ENCODE assay signal across 25 mouse cellular contexts in the genomic region with DNA sequence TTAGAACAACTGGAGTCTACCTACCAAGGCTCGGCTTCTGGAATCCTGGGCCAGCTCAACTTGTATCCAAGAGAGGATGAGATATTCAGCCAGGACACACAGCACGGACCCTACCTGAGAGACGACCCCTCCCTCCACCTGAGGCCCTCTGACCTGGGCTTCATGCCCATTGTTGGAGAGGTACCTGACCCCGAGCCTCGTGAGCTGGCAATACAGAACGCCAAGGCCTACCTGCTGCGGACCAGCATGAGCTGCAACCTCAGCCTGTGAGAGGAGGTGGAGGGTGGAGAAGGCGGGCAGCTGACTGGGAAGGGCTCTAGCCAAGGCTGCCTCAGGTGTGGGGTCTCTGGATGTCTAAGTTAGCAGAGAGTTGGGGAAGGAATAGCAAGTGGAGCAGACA. TPM values are rescaled to one million over a fixed set of nuclear protein-coding genes. Genes with fewer than 3 reads are reported as not detected.
DNase-seq lines count a peak whose midpoint lies in the region; ATAC-seq and TF ChIP-seq lines count a peak whose summit lies in the region.
"Had no signal": no experiment of that assay in that cellular context is flagged by ENCODE, and none has a peak within 500 bp of the region (broad histone marks: within the 10 kb centered on the region; RNA-seq: fewer than 3 reads in every experiment).

No protein-coding gene starts in this region.

- H3K27me3 ChIP-seq in embryonic facial prominence, embryonic 13.5 days: no peaks in the 10 kb centered on the region
- H3K27me3 ChIP-seq in embryonic facial prominence, embryonic 10.5 days (replicated peaks; ENCODE audit: low read depth, poor library complexity, severe bottlenecking): no peaks in the 10 kb centered on the region
- H3K27me3 ChIP-seq in hindbrain, embryonic 11.5 days (ENCODE audit: control insufficient read depth, insufficient read depth, low read length): no peaks in the 10 kb centered on the region
- H3K27me3 ChIP-seq in hindbrain, embryonic 14.5 days (ENCODE audit: control insufficient read depth, insufficient read depth, low read length): no peaks in the 10 kb centered on the region
- H3K27me3 ChIP-seq in midbrain, embryonic 12.5 days: no peaks in the 10 kb centered on the region
- no peaks in the 10 kb centered on the region for H3K27me3 ChIP-seq in midbrain, embryonic 10.5 days (ENCODE audit: low read depth, poor library complexity, severe bottlenecking)
- 0 out of 2 replicates have a peak, but pooled peaks cover 2% of the 10 kb centered on the region for H3K27me3 ChIP-seq in E14TG2a.4 (ENCODE audit: insufficient read depth, low read length)
- H3K27me3 ChIP-seq: embryonic facial prominence, embryonic 12.5 days; heart, embryonic 12.5 days; hindbrain, embryonic 15.5 days had no signal

- no peak for ATAC-seq in embryonic facial prominence, embryonic 13.5 days (ENCODE audit: insufficient number of reproducible peaks, insufficient read depth, low FRiP score, low TSS enrichment, low read depth)
- peak; percentile 2; the same call in 1 of the 2 replicates for ATAC-seq in hindbrain, embryonic 11.5 days (ENCODE audit: low FRiP score)
- ATAC-seq in hindbrain, embryonic 14.5 days (ENCODE audit: low FRiP score): no peak
- 0 out of 2 replicates have a peak, but pooled peaks have one; percentile 5 for ATAC-seq in midbrain, embryonic 12.5 days (ENCODE audit: low FRiP score, low read depth)
- ATAC-seq: CD4-positive, CD25-positive, alpha-beta regulatory T cell, adult 4 months had no signal

- H3K27ac ChIP-seq in embryonic facial prominence, embryonic 13.5 days: no peak overlapping the region
- H3K27ac ChIP-seq in embryonic facial prominence, embryonic 10.5 days (replicated peaks): no peak overlapping the region
- no peak overlapping the region for H3K27ac ChIP-seq in hindbrain, embryonic 11.5 days (ENCODE audit: low read depth, low read length)
- no peak overlapping the region for H3K27ac ChIP-seq in hindbrain, embryonic 14.5 days
- H3K27ac ChIP-seq in midbrain, embryonic 12.5 days (replicated peaks): no peak overlapping the region
- H3K27ac ChIP-seq in midbrain, embryonic 10.5 days (replicated peaks): no peak overlapping the region
- H3K27ac ChIP-seq: embryonic facial prominence, embryonic 12.5 days had no signal

- no peak for DNase-seq in embryonic facial prominence, embryonic 10.5 days (ENCODE audit: low spot score)
- no peak for DNase-seq in hindbrain, embryonic 11.5 days (ENCODE audit: low spot score)
- DNase-seq in hindbrain, embryonic 14.5 days (ENCODE audit: low spot score): no peak
- DNase-seq in midbrain, embryonic 10.5 days (ENCODE audit: low spot score): no peak
- no peak for DNase-seq in gastrocnemius, postnatal 14 days
- DNase-seq: adrenal gland, postnatal 10 days; B cell, adult 2 months; cerebellum, adult 8-10 months; gastrocnemius, postnatal 10 days; heart, postnatal 36 days had no signal

- intact Hi-C loops in gastrocnemius, postnatal 14 days (cut with DNase I; ENCODE audit: low total_unique reads): no loop called here

- H3K9ac ChIP-seq in embryonic facial prominence, embryonic 13.5 days: peak overlapping the region; percentile 53; the same call in 1 of the 2 replicates
- no peak overlapping the region for H3K9ac ChIP-seq in hindbrain, embryonic 11.5 days (ENCODE audit: low read depth, low read length)
- no peak overlapping the region for H3K9ac ChIP-seq in hindbrain, embryonic 14.5 days
- no peak overlapping the region for H3K9ac ChIP-seq in midbrain, embryonic 12.5 days (replicated peaks)
- H3K9ac ChIP-seq: embryonic facial prominence, embryonic 12.5 days had no signal

- H3K36me3 ChIP-seq in embryonic facial prominence, embryonic 13.5 days: peaks cover 44% of the 10 kb centered on the region
- peaks cover 67% of the 10 kb centered on the region for H3K36me3 ChIP-seq in embryonic facial prominence, embryonic 10.5 days (replicated peaks)
- H3K36me3 ChIP-seq in hindbrain, embryonic 11.5 days (ENCODE audit: control insufficient read depth, insufficient read depth, low read length): peaks cover 7% of the 10 kb centered on the region; the same call in 1 of the 2 replicates
- peaks cover 26% of the 10 kb centered on the region for H3K36me3 ChIP-seq in hindbrain, embryonic 14.5 days (replicated peaks; ENCODE audit: control insufficient read depth, insufficient read depth)
- H3K36me3 ChIP-seq in midbrain, embryonic 12.5 days: peaks cover 32% of the 10 kb centered on the region
- peaks cover 57% of the 10 kb centered on the region for H3K36me3 ChIP-seq in midbrain, embryonic 10.5 days
- H3K36me3 ChIP-seq in E14TG2a.4 (ENCODE audit: insufficient read depth, low read length): peaks cover 50% of the 10 kb centered on the region

- peak overlapping the region; percentile 50; the same call in 1 of the 2 replicates for H3K4me2 ChIP-seq in embryonic facial prominence, embryonic 13.5 days
- no peak overlapping the region for H3K4me2 ChIP-seq in hindbrain, embryonic 11.5 days (replicated peaks; ENCODE audit: low read depth, low read length)
- no peak overlapping the region for H3K4me2 ChIP-seq in hindbrain, embryonic 14.5 days (replicated peaks)
- no peak overlapping the region for H3K4me2 ChIP-seq in midbrain, embryonic 12.5 days (replicated peaks)

- 94% methylated on average over 8 of the region's 8 CpGs for WGBS in embryonic facial prominence, embryonic 13.5 days
- 91% methylated on average over 8 of the region's 8 CpGs for WGBS in embryonic facial prominence, embryonic 10.5 days
- 91% methylated on average over 8 of the region's 8 CpGs for WGBS in hindbrain, embryonic 11.5 days
- 93% methylated on average over 8 of the region's 8 CpGs for WGBS in hindbrain, embryonic 14.5 days
- 96% methylated on average over 8 of the region's 8 CpGs for WGBS in midbrain, embryonic 12.5 days
- 90% methylated on average over 8 of the region's 8 CpGs for WGBS in midbrain, embryonic 10.5 days

- H3K4me3 ChIP-seq in embryonic facial prominence, embryonic 13.5 days: no peak overlapping the region
- no peak overlapping the region for H3K4me3 ChIP-seq in embryonic facial prominence, embryonic 10.5 days
- no peak overlapping the region for H3K4me3 ChIP-seq in hindbrain, embryonic 11.5 days (ENCODE audit: low read depth, low read length)
- H3K4me3 ChIP-seq in hindbrain, embryonic 14.5 days (replicated peaks; ENCODE audit: low read length): no peak overlapping the region
- no peak overlapping the region for H3K4me3 ChIP-seq in midbrain, embryonic 12.5 days
- H3K4me3 ChIP-seq in midbrain, embryonic 10.5 days: no peak overlapping the region
- H3K4me3 ChIP-seq in E14TG2a.4 (replicated peaks; ENCODE audit: low read length): peak overlapping the region; percentile 21; the same call in 1 of the 2 replicates

- no peaks in the 10 kb centered on the region for H3K9me3 ChIP-seq in embryonic facial prominence, embryonic 13.5 days
- H3K9me3 ChIP-seq in embryonic facial prominence, embryonic 10.5 days: no peaks in the 10 kb centered on the region
- no peaks in the 10 kb centered on the region for H3K9me3 ChIP-seq in hindbrain, embryonic 11.5 days (ENCODE audit: control insufficient read depth, low read length)
- H3K9me3 ChIP-seq in hindbrain, embryonic 14.5 days (ENCODE audit: control insufficient read depth, low read length): no peaks in the 10 kb centered on the region
- H3K9me3 ChIP-seq in midbrain, embryonic 12.5 days: no peaks in the 10 kb centered on the region
- no peaks in the 10 kb centered on the region for H3K9me3 ChIP-seq in midbrain, embryonic 10.5 days (replicated peaks)
- no peaks in the 10 kb centered on the region for H3K9me3 ChIP-seq in E14TG2a.4 (ENCODE audit: low read length)
- H3K9me3 ChIP-seq: embryonic facial prominence, embryonic 12.5 days; hindbrain, embryonic 15.5 days had no signal

- no peak for TF ChIP-seq CTCF in E14TG2a.4 (conservative IDR thresholded peaks at IDR 0.05; ENCODE audit: low read length)

- peaks cover 10% of the 10 kb centered on the region for H3K4me1 ChIP-seq in embryonic facial prominence, embryonic 13.5 days
- H3K4me1 ChIP-seq in embryonic facial prominence, embryonic 10.5 days: peaks cover 13% of the 10 kb centered on the region
- no peaks in the 10 kb centered on the region for H3K4me1 ChIP-seq in hindbrain, embryonic 11.5 days (replicated peaks; ENCODE audit: control insufficient read depth, insufficient read depth, low read length)
- no peaks in the 10 kb centered on the region for H3K4me1 ChIP-seq in hindbrain, embryonic 14.5 days (replicated peaks; ENCODE audit: control insufficient read depth, insufficient read depth, low read length)
- H3K4me1 ChIP-seq in midbrain, embryonic 12.5 days: peaks cover 12% of the 10 kb centered on the region
- H3K4me1 ChIP-seq in midbrain, embryonic 10.5 days: peaks cover 16% of the 10 kb centered on the region
- H3K4me1 ChIP-seq in E14TG2a.4 (replicated peaks; ENCODE audit: low read depth, low read length): peaks cover 43% of the 10 kb centered on the region

RNA-seq across cellular contexts. Expression of gene Rsph6a, which starts 0.6 kb away (rescaled TPM):
- not detected in 2 replicates for polyA plus RNA-seq in embryonic facial prominence, embryonic 13.5 days (2015; fragmentation: Nextera tagmentation; extraction: Ambion mirVana)
- polyA plus RNA-seq in embryonic facial prominence, embryonic 10.5 days (2016; fragmentation: Nextera tagmentation; extraction: Ambion mirVana): not detected in 2 replicates
- polyA plus RNA-seq in hindbrain, embryonic 11.5 days (2014; fragmentation: Nextera tagmentation; extraction: Ambion mirVana): not detected in 2 replicates
- 0.27 and 0.43 TPM in 2 replicates for polyA plus RNA-seq in hindbrain, embryonic 14.5 days (2014; fragmentation: Nextera tagmentation; extraction: Ambion mirVana)
- not detected in 2 replicates for polyA plus RNA-seq in midbrain, embryonic 12.5 days (2016; fragmentation: Nextera tagmentation; extraction: Ambion mirVana)
- not detected in 2 replicates for polyA plus RNA-seq in midbrain, embryonic 10.5 days (2016; fragmentation: Nextera tagmentation; extraction: Ambion mirVana)
- total RNA-seq in gastrocnemius, postnatal 14 days (2021): not detected
- total RNA-seq: adrenal gland, postnatal 10 days; adrenal gland, postnatal 4 days; common myeloid progenitor, adult 5-6 weeks; gastrocnemius, postnatal 10 days; heart, adult 8-10 months; heart, postnatal 36 days had no signal
- polyA plus RNA-seq: CD4-positive, CD25-positive, alpha-beta regulatory T cell, adult 4 months; embryonic facial prominence, embryonic 12.5 days; heart, embryonic 12.5 days; heart, embryonic 16.5 days had no signal

RNA-seq across cellular contexts. Expression of gene Dmwd, which starts 20.9 kb away (rescaled TPM):
- 16.4 and 17.6 TPM in 2 replicates for polyA plus RNA-seq in embryonic facial prominence, embryonic 13.5 days (2015; fragmentation: Nextera tagmentation; extraction: Ambion mirVana)
- 16.8 and 18.0 TPM in 2 replicates for polyA plus RNA-seq in embryonic facial prominence, embryonic 10.5 days (2016; fragmentation: Nextera tagmentation; extraction: Ambion mirVana)
- 18.3 and 20.2 TPM in 2 replicates for polyA plus RNA-seq in hindbrain, embryonic 11.5 days (2014; fragmentation: Nextera tagmentation; extraction: Ambion mirVana)
- 32.0 and 35.0 TPM in 2 replicates for polyA plus RNA-seq in hindbrain, embryonic 14.5 days (2014; fragmentation: Nextera tagmentation; extraction: Ambion mirVana)
- polyA plus RNA-seq in midbrain, embryonic 12.5 days (2016; fragmentation: Nextera tagmentation; extraction: Ambion mirVana): 20.8 and 21.0 TPM in 2 replicates
- polyA plus RNA-seq in midbrain, embryonic 10.5 days (2016; fragmentation: Nextera tagmentation; extraction: Ambion mirVana): 17.3 and 18.0 TPM in 2 replicates
- 10 to 100 TPM; 22.1 to 25.5 TPM for total RNA-seq in gastrocnemius, postnatal 14 days (2021)
- polyA plus RNA-seq: CD4-positive, CD25-positive, alpha-beta regulatory T cell, adult 4 months had no signal

RNA-seq across cellular contexts. Expression of gene Dmpk, which starts 28.5 kb away (rescaled TPM):
- 13.1 and 16.8 TPM in 2 replicates for polyA plus RNA-seq in embryonic facial prominence, embryonic 13.5 days (2015; fragmentation: Nextera tagmentation; extraction: Ambion mirVana)
- 7.0 and 9.1 TPM in 2 replicates for polyA plus RNA-seq in embryonic facial prominence, embryonic 10.5 days (2016; fragmentation: Nextera tagmentation; extraction: Ambion mirVana)
- 10.3 and 12.2 TPM in 2 replicates for polyA plus RNA-seq in hindbrain, embryonic 11.5 days (2014; fragmentation: Nextera tagmentation; extraction: Ambion mirVana)
- 8.2 and 8.9 TPM in 2 replicates for polyA plus RNA-seq in hindbrain, embryonic 14.5 days (2014; fragmentation: Nextera tagmentation; extraction: Ambion mirVana)
- 11.2 and 11.7 TPM in 2 replicates for polyA plus RNA-seq in midbrain, embryonic 12.5 days (2016; fragmentation: Nextera tagmentation; extraction: Ambion mirVana)
- 8.2 and 8.8 TPM in 2 replicates for polyA plus RNA-seq in midbrain, embryonic 10.5 days (2016; fragmentation: Nextera tagmentation; extraction: Ambion mirVana)
- 100 to 1,000 TPM; 241 to 257 TPM for total RNA-seq in gastrocnemius, postnatal 14 days (2021)

RNA-seq across cellular contexts. Expression of gene Sympk, which starts 30.9 kb away (rescaled TPM):
- 36.0 and 43.2 TPM in 2 replicates for polyA plus RNA-seq in embryonic facial prominence, embryonic 13.5 days (2015; fragmentation: Nextera tagmentation; extraction: Ambion mirVana)
- 43.4 and 45.2 TPM in 2 replicates for polyA plus RNA-seq in embryonic facial prominence, embryonic 10.5 days (2016; fragmentation: Nextera tagmentation; extraction: Ambion mirVana)
- 29.4 and 30.5 TPM in 2 replicates for polyA plus RNA-seq in hindbrain, embryonic 11.5 days (2014; fragmentation: Nextera tagmentation; extraction: Ambion mirVana)
- 18.7 and 18.8 TPM in 2 replicates for polyA plus RNA-seq in hindbrain, embryonic 14.5 days (2014; fragmentation: Nextera tagmentation; extraction: Ambion mirVana)
- 51.5 and 53.5 TPM in 2 replicates for polyA plus RNA-seq in midbrain, embryonic 12.5 days (2016; fragmentation: Nextera tagmentation; extraction: Ambion mirVana)
- polyA plus RNA-seq in midbrain, embryonic 10.5 days (2016; fragmentation: Nextera tagmentation; extraction: Ambion mirVana): 40.3 and 45.7 TPM in 2 replicates
- 10 to 100 TPM; 38.2 to 41.1 TPM for total RNA-seq in gastrocnemius, postnatal 14 days (2021)

RNA-seq across cellular contexts. Expression of gene Foxa3, which starts 31.8 kb away (rescaled TPM):
- polyA plus RNA-seq in embryonic facial prominence, embryonic 13.5 days (2015; fragmentation: Nextera tagmentation; extraction: Ambion mirVana): 0.62 and 1.8 TPM in 2 replicates
- polyA plus RNA-seq in embryonic facial prominence, embryonic 10.5 days (2016; fragmentation: Nextera tagmentation; extraction: Ambion mirVana): not detected in 2 replicates
- not detected in 2 replicates for polyA plus RNA-seq in hindbrain, embryonic 11.5 days (2014; fragmentation: Nextera tagmentation; extraction: Ambion mirVana)
- polyA plus RNA-seq in hindbrain, embryonic 14.5 days (2014; fragmentation: Nextera tagmentation; extraction: Ambion mirVana): not detected in 2 replicates
- polyA plus RNA-seq in midbrain, embryonic 12.5 days (2016; fragmentation: Nextera tagmentation; extraction: Ambion mirVana): 0.09 and 0.10 TPM in 2 replicates
- 0.09 TPM in 1 of 2 replicates, not detected in the other for polyA plus RNA-seq in midbrain, embryonic 10.5 days (2016; fragmentation: Nextera tagmentation; extraction: Ambion mirVana)
- not detected for total RNA-seq in gastrocnemius, postnatal 14 days (2021)
- total RNA-seq: heart, adult 8-10 months; heart, postnatal 36 days; MEL had no signal
- polyA plus RNA-seq: brain, embryonic 14.5 days; CD4-positive, CD25-positive, alpha-beta regulatory T cell, adult 4 months; forebrain, embryonic 16.5 days; frontal cortex, adult 2 months; hindbrain, embryonic 15.5 days had no signal

Comparison
In these comparisons a context has a peak if more than half of its experiments do, and no peak if none do; other contexts are left out.
1. ATAC-seq: peak in hindbrain, embryonic 11.5 days (single experiment) and midbrain, embryonic 12.5 days (single experiment); none in embryonic facial prominence, embryonic 13.5 days (single experiment) and hindbrain, embryonic 14.5 days (single experiment).